Mouse (Mus musculus): ENCODE data around the gene Nt5c1b. TPM values are rescaled to one million over a fixed set of nuclear protein-coding genes. Genes with fewer than 3 reads are reported as not detected.

Gene Nt5c1b
- polyA plus RNA-seq, 1 experiment: not detected

DNA sequence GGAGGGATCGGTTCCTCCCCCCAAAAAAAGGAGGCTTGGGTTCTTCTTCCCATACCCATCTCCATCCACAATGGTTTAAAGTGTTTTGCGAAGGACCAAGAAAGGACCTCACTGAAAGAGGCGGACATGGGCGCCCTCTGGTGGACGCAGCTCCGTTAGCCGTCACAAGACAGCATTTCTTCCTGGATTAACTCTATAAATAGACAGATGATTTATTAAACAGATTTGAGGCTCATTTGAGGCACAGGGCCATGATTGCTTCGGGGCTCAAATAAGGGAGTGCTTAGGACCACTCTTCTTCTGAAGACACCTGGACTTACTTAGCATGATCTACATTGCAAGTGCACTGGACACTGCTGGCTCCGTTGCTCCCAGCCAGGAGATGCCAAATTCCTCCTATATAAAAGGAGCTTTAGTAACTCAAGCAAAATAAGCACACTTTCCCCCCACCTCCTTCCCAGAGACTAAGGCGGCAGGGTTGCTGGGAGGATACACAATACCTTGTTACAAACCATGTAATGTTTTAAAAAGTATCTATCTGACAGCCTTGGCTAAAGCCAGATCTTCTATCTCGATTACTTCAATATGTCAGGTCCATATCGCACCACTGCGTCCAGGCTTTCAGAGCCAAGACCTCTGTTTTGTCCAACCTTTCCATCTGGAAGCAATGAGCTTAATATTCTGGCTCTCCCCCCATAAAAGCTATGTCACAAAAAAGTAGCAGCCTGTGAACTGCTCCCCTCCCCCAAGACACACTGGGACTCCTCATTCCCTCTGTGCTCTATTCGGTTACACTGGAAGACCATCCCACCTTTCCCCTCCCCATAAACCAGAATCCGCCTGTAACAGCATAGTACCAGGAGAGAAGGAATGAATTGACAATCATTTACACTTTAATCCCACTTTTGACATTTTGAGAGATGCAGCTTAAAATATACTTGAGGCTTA, 68.6 kb downstream of the Nt5c1b start:
- no peak for TF ChIP-seq GATA1 (IDR thresholded peaks at IDR 0.05; ENCODE audit: low read length)

Other genes starting within 250 kb of the Nt5c1b start
- gene Rdh14, start 20.8 kb downstream of the Nt5c1b start, polyA plus RNA-seq (2012): 14.3 and 18.9 TPM in 2 replicates

All from G1E-ER4 (cell line).